Mouse (Mus musculus) T-helper 1 cell (primary cell): ENCODE data around the gene Tex36.

Experiments
- in situ Hi-C: fragments of 300-600 bp; cut with MboI, MseI; formaldehyde crosslinking; loops from one replicate; pipeline ENCODE4 v1.15.1; 2025; ENCODE audit warnings: high pct_unique_total_duplicates

Tex36 gene

GRCm38 (mm10) chr7:133600558-133600957 lies 1.4 kb downstream of the Tex36 start:
- in situ Hi-C loops = no loop called here

- in situ Hi-C loops = no loop called here
Observed at GRCm38 (mm10) chr7:133591750-133592149, 10.2 kb downstream of the Tex36 start.

GRCm38 (mm10) chr7:133583216-133583615 lies 18.7 kb downstream of the Tex36 start:
- in situ Hi-C loops = no loop called here

GRCm38 (mm10) chr7:133580296-133580640 lies 21.7 kb downstream of the Tex36 start:
- in situ Hi-C loops = no loop called here

GRCm38 (mm10) chr7:133579491-133580295 lies 22.3 kb downstream of the Tex36 start:
- in situ Hi-C loops = no loop called here

GRCm38 (mm10) chr7:133576825-133577224 lies 25.1 kb downstream of the Tex36 start:
- in situ Hi-C loops = no loop called here

- in situ Hi-C loops = no loop called here
Observed at GRCm38 (mm10) chr7:133576281-133576680, 25.7 kb downstream of the Tex36 start.

GRCm38 (mm10) chr7:133571927-133572326 lies 30.0 kb downstream of the Tex36 start:
- in situ Hi-C loops = no loop called here

- in situ Hi-C loops = no loop called here
Observed at GRCm38 (mm10) chr7:133569194-133569880, 32.6 kb downstream of the Tex36 start.

GRCm38 (mm10) chr7:133564600-133564999 lies 37.4 kb downstream of the Tex36 start:
- in situ Hi-C loops = no loop called here

GRCm38 (mm10) chr7:133563175-133563824 lies 38.7 kb downstream of the Tex36 start:
- in situ Hi-C loops = no loop called here

- in situ Hi-C loops = no loop called here
Observed at GRCm38 (mm10) chr7:133555786-133556492, 46.0 kb downstream of the Tex36 start.

GRCm38 (mm10) chr7:133552306-133552991 lies 49.5 kb downstream of the Tex36 start:
- in situ Hi-C loops = no loop called here

GRCm38 (mm10) chr7:133551000-133551399 lies 51.0 kb downstream of the Tex36 start:
- in situ Hi-C loops = no loop called here

- in situ Hi-C loops = no loop called here
Observed at GRCm38 (mm10) chr7:133548434-133548833, 53.5 kb downstream of the Tex36 start.

GRCm38 (mm10) chr7:133545631-133546030 lies 56.3 kb downstream of the Tex36 start:
- in situ Hi-C loops = no loop called here

- in situ Hi-C loops = no loop called here
Observed at GRCm38 (mm10) chr7:133544966-133545365, 57.0 kb downstream of the Tex36 start.

- in situ Hi-C loops = no loop called here
Observed at GRCm38 (mm10) chr7:133543131-133543530, 58.8 kb downstream of the Tex36 start.

- in situ Hi-C loops = no loop called here
Observed at GRCm38 (mm10) chr7:133537366-133537765, 64.6 kb downstream of the Tex36 start.
